9 mouse cellular contexts compared by ENCODE assay signal in the genomic region with DNA sequence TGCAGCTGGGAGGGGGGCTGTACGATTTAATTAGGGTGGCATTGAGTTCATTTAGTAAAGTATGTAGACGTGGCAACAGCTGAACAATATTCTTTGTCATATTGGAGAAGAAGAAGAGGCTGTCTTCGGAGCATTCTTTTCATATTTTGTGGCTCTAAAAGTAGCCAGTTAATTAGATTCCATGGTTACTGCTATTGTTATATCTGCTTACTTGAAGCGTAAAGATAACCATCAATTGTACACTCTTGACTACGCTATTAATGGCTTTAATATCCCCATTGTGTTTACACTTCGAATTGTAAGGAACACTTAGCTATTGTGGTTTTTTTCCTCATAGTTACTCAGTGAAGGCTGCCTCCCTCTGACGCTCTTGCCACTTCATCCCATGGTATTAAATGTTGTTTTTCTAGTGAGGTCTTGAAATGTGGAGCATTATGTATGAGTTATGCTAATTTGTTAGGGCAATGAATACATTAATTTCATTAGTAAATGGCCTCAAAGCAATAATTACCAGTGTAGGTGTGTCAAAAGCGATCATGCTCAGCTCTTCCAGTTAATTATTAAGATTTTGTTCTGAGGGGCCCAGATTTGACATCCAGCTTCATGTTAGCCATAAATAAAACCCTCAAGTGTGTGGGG.
"Had no signal": no experiment of that assay in that cellular context is flagged by ENCODE, and none has a peak within 500 bp of the region (broad histone marks: within the 10 kb centered on the region; RNA-seq: fewer than 3 reads in every experiment).

No protein-coding gene starts in this region.

- H3K9me3 ChIP-seq: liver, embryonic 13.5 days; lung, embryonic 15.5 days had no signal

- H3K27me3 ChIP-seq: liver, embryonic 13.5 days; lung, embryonic 15.5 days had no signal

- H3K4me1 ChIP-seq: liver, embryonic 13.5 days; lung, embryonic 15.5 days had no signal

- DNase-seq: kidney, adult 18-20 months; kidney, postnatal 14 days; liver; liver, embryonic 13.5 days; liver, postnatal 0 days; thymus, postnatal 4 days had no signal

- H3K36me3 ChIP-seq: liver, embryonic 13.5 days; lung, embryonic 15.5 days had no signal

- ATAC-seq: liver, postnatal 0 days had no signal

- H3K27ac ChIP-seq: left cerebral cortex, adult 2 months; liver, embryonic 13.5 days; lung, embryonic 15.5 days; stomach, postnatal 0 days had no signal

- H3K4me2 ChIP-seq: liver, embryonic 13.5 days; lung, embryonic 15.5 days had no signal

- H3K4me3 ChIP-seq: left cerebral cortex, adult 2 months; liver, embryonic 13.5 days; lung, embryonic 15.5 days had no signal

- H3K9ac ChIP-seq: liver, embryonic 13.5 days; liver, postnatal 0 days; lung, embryonic 15.5 days had no signal
